Mouse (Mus musculus) left cerebral cortex, postnatal 10 days (tissue): ENCODE data around the gene Adarb2. TPM values are rescaled to one million over a fixed set of nuclear protein-coding genes. Genes with fewer than 3 reads are reported as not detected.

ENCODE experiments used
- DNase-seq, 2 experiments: peaks; one replicate each; pipeline ENCODE4 v3.0.0; 2021 to 2022; ENCODE audit warnings: low spot score in 2 of 2, mixed read lengths in 1 of 2; ENCODE audit errors: extremely low spot score in 1 of 2
- intact Hi-C: fragments of 180-260 bp; cut with DNase I; formaldehyde crosslinking; loops from one replicate; pipeline ENCODE4 v1.15.1; 2025
- total RNA-seq, 2 experiments: library from RNA; stranded (reverse); gene quantifications; 2 replicates each; pipeline ENCODE4 v1.2.3; 2021

Gene Adarb2
- total RNA-seq, 2 experiments from 2014 or later, result 28.1 to 29.2 TPM

- no peak for DNase-seq
- intact Hi-C loops, result no loop called here
Observed at GRCm38 (mm10) chr13:8352952-8353351, 150.3 kb downstream of the Adarb2 start.

DNA sequence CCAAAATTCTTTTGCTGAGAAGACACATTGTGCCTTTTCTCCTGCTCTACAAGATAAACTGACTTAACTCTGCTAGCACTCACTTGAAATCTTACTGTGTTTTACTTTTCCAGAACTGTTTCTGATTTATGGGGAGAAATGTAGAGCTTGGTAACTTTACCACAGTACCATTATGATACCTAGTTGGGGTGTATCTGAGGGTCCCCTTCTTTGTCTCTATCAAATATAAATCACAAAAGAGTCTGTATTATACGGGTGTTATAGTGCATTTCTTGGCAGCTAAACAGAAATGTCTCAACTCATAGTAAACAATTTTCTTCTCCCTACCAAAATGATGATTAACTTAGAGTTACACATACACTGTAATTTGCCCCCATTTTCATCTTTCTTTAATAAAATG lies 162.9 kb downstream of the Adarb2 start:
- intact Hi-C loops, result no loop called here
- no peak for DNase-seq

- no peak for DNase-seq
- intact Hi-C loops, result no loop called here
Observed at GRCm38 (mm10) chr13:8366087-8366486, 163.4 kb downstream of the Adarb2 start.

DNA sequence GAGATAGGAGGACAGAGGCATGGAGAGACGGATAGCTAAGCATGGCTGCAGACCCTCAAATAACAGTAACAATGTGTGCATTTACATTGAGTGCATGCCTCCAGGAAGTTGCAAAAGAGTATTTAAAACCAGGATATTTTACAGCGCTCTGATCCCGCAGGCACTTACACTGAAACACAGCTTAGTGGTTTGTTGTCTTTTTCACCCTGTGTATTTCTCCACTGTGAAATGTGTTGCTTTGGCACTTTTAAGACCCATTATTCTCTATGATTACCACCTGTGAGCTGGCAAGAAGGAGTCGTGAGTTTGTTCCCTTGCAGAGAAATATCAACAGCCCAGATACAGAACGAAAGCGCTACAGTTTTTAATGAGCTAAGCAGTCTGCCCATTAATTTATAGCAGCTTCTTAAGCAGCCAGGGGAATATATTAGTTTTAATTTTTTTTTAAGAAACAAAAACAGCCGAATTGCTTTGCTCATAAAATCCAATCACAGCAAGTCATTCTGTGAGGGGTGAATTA lies 167.3 kb downstream of the Adarb2 start:
- intact Hi-C loops, result no loop called here
- no peak for DNase-seq

GRCm38 (mm10) chr13:8388541-8388940 lies 185.9 kb downstream of the Adarb2 start:
- DNase-seq, result no peak
- intact Hi-C loops, result no loop called here

DNA sequence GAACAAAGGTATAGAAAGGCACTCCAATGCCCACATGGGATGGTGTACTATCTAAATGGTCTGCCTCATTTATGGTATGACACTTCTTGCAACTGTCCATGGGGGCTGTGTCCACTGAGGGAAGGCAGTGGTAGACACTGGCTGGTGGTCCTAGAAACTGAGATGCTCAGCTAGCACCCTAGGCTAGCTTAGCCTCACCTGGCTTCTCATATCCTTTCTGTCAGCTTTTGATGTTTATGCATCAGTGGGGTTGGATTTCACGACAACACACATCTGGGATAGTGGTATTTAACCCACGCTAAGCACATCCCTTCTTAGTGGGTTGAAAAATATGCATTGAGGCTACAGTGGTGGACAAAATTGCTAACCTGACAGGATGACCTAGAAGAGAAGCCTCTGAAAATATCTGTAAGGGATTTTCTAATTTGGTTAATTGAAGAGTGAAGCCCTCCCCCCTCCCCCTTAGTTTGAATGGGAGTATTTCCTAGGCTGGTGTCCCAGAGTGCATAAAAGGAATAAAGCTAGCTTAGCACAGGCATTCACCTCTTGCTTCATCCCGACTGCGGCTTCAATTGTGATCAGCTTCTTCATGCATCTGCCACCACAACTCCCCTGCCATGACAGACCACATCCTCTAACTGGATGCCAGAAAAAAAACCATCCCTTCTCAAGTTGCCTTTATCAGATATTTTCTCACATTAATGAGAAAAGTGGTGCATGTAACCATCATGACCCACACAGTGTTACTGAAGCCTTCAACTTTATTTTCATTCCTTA lies 197.8 kb downstream of the Adarb2 start:
- intact Hi-C loops, result no loop called here
- DNase-seq, result no peak

DNA sequence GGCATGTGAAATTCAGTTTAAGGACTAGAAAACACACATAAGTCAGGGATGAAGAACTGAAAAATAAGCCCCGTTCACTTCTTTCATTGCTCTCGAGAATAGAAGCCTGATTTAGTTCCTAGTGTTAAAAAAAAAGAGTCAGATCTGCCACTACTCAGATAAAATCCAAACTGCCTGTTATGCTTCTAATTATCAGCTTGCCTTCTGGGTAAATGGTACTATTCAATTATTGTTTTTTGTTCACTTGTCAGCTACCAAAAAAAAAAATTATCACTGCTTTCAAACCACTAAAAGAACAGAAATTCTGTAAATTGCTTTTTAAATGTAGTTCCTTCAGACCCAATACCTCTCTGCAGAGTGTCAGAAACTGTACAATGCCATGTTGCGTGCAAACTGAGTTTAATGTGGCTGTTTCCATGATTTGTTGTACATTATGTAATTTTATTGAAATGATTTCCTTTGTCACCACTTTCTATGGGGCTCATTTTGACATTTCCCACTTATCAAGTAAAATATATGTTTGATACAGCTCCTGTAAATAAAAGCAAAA lies 199.7 kb downstream of the Adarb2 start:
- intact Hi-C loops, result no loop called here
- no peak for DNase-seq

DNA sequence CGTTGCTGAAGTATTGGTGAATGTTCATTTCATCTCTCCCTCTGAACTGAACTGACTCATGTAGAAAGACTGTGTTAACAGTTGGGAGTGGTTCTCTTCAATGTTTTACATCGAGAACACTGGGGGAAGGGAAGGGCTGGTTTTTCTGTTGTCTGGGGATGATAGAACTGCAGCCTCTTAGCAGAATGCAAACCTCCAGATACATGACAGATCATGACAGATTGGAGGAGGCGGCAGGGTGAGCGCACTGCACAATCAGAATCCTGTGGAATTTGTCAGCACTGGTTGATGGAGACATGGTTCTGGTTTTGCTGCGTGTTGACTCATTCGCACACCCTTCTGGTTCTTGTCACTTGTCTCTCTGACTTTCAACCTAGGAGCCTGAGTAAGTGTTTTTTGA lies 203.4 kb downstream of the Adarb2 start:
- intact Hi-C loops, result no loop called here

DNA sequence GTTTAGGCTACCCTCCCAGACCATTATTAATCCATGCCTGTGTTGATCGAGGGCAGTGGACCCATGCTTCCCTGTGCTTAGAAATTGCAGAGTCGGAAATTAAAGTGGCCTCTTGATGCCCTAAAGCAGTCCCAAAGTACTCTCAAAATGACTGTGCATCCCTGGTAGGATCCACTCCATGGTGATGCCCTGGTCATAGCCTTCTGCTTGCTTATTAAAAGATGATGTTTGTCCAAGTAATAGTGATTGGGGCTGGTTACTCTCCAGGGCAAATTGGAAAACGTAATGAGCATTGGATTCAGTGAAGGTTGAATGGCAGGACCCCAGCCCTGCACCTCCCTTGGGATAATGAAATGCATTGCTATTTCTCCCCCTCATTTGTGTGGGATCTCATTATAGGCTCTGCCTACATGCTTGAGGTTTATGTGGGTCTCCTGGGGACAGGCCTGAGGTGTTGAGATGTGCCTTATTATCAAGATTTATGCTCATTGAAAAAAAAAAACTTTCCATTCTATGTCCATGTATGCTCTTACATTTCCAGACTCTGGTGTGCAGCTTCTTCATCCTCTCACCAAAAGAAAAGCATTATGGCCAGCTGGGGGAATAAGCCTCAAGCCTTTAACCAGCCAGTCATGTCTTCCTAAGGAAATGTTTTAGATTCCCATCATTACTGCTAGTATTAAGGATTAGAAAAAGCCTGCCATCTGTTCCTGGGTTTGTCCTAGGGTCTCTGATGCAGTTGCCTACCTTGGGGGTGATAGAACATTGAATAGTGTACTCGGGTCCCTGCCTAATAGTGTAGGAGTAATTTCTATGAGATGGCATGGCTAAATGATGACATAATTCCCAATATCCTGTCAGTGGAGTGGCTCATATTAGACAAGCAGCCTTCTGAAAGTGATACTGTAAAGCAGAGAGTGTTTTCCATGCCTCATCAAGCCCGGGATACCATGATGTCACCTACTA lies 208.0 kb downstream of the Adarb2 start:
- DNase-seq, result no peak
- intact Hi-C loops, result no loop called here

More for the DNA sequence above, 203.4 kb downstream of the Adarb2 start:
- no peak for DNase-seq

- no peak for DNase-seq
- intact Hi-C loops, result no loop called here
Observed at GRCm38 (mm10) chr13:8424019-8424719, 221.5 kb downstream of the Adarb2 start.

DNA sequence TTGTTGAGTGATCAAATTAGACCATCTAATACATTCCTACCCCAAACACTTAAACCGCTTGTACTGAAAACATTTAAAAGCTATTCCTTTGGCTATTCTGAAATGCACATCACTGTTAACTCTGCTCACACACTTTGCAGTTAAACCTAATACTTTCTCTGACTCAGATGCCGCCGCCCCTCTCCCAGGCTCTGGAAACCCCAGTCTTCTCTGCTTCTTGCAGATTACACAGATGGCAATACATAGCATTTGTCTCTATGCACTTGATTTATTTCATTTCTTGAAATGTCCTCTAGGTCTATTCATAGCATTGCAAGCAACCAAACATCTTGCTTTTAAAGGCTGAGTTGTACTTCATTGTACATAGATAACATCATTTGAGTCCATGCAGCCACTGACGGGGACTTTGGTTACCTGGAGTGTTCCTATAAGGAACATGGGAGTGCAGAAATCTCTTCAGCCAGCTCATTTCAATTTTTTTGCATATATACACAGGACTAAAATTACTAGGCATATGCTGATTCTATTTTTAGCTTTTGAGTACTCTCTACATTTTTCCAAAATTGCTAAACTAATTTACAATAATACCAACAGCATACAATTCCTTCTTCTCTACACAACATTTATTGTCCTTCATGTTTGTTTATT lies 236.6 kb downstream of the Adarb2 start:
- intact Hi-C loops, result no loop called here

DNA sequence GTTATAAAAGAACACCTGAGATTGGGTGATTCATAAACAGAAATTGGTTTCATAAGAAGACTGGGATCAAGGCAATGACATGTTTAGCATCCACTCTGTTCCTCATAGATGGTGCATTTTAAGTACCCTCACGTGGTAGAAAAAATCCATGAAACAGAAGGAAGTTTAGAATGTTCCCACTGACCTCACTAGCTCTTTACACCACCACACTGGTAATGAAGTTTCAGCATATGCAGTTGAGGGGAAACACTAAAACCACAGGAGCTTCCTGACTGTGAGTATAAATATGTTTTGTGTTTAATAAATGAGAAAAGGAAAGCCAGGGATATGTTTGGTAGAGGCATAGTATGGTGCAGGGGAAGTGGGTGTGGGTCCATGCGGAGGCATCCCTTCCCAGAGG lies 242.7 kb downstream of the Adarb2 start:
- DNase-seq, result no peak
- intact Hi-C loops, result no loop called here

More for the DNA sequence above, 236.6 kb downstream of the Adarb2 start:
- peak; percentile 22 to 25 for DNase-seq

- intact Hi-C loops, result no loop called here
- no peak for DNase-seq
Observed at GRCm38 (mm10) chr13:8448192-8448879, 245.7 kb downstream of the Adarb2 start.

DNA sequence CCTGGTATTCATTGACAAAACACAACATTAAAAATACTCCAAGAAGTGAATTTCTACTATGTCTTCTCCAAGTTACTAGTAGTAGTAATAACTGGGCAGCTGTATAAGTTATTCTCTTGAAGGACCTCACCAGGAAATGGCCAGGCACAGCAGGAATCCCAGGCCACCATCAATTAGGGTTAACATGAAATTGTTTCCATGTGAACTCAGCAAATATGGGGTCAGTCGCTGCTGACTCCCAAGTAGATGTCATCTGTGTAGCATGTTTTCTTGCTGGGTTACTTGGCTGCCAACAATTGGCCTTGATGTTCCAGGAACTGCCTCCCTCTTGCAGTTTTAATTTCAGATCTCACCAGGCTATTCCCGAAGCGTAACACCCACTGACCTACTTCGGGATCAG lies 248.9 kb downstream of the Adarb2 start:
- no peak for DNase-seq
- intact Hi-C loops, result no loop called here

- intact Hi-C loops, result no loop called here
- DNase-seq, result no peak
Observed at GRCm38 (mm10) chr13:8456886-8457285, 254.2 kb downstream of the Adarb2 start.

DNA sequence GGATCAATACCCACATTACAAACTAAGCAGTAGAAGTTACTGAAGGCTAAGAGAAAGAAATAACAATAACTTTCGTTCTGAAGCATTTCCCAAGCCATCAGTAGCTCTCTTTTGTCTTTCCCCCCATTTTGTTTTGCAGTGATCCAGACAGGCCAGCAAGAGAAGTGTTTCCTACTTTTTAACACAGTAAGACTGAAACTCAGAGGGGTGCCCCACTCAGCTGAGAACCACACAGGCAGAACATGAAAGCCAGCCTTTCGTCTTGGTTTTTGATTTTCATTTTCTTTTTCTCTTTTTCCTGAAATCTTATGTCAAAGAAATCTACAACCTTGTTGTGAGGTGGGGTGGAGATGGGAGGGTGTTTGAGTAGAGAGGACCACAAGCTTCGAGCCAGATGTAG lies 255.2 kb downstream of the Adarb2 start:
- DNase-seq, result no peak
- intact Hi-C loops, result no loop called here

DNA sequence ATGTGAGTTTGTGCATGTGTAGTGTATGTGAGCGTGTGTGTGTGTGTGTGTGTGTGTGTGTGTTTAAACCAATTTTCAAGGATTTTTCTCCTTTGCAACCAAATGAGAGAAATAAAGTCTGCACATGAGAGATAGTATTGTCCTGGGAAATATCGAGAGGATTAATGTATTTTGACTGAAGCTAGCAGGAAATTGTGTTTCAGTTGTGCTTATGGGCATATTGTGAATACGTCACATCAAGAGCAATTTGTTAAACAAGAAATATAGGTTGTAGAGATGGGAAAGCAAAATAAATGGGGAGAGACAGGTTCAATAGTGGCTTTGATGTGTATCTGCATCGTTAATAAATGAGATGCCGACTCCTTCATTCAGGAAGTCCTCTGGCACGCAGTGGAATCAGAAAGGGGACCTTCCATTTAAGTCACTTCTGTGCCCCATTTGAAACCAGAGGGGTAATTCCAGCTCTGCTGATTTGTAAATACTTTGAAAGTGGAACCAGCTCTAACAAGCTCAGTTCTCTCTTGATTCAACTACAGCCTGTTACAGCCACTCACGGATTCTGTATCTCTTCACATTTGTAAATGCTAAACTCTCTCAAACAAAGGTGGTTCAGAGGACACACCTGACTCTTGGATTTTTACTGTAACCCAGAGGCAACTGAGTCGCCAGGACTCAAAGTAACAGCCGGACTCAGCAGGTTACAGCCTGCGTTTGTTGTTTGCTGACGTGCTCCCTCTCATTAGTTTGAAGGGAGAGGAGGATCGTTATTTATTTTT lies 265.1 kb downstream of the Adarb2 start:
- no peak for DNase-seq
- intact Hi-C loops, result no loop called here
